In genomic region chr3:141828301-141828700, GRCm38 (mm10) we compare ENCODE assay signal across 21 mouse cellular contexts.
DNase-seq lines count a peak whose midpoint lies in the region; ATAC-seq and TF ChIP-seq lines count a peak whose summit lies in the region.
"Had no signal": no experiment of that assay in that cellular context is flagged by ENCODE, and none has a peak within 500 bp of the region (broad histone marks: within the 10 kb centered on the region; RNA-seq: fewer than 3 reads in every experiment).

No protein-coding gene starts in this region.

- H3K27ac ChIP-seq in layer of hippocampus, adult 2 months = no peak overlapping the region
- H3K27ac ChIP-seq in hindbrain, embryonic 14.5 days = no peak overlapping the region
- H3K27ac ChIP-seq: embryonic facial prominence, embryonic 12.5 days; gastrocnemius, adult 2 months; heart, embryonic 13.5 days had no signal

- H3K4me1 ChIP-seq in hindbrain, embryonic 14.5 days (replicated peaks; ENCODE audit: control insufficient read depth, insufficient read depth, low read length) = no peaks in the 10 kb centered on the region
- H3K4me1 ChIP-seq: embryonic facial prominence, embryonic 12.5 days; heart, embryonic 13.5 days had no signal

- no peak overlapping the region for H3K4me2 ChIP-seq in hindbrain, embryonic 14.5 days (replicated peaks)
- H3K4me2 ChIP-seq: embryonic facial prominence, embryonic 12.5 days; heart, embryonic 13.5 days had no signal

- H3K36me3 ChIP-seq in hindbrain, embryonic 14.5 days (replicated peaks; ENCODE audit: control insufficient read depth, insufficient read depth) = peaks cover 6% of the 10 kb centered on the region; the same call in 1 of the 2 replicates
- H3K36me3 ChIP-seq: heart, embryonic 13.5 days had no signal

- H3K4me3 ChIP-seq in layer of hippocampus, adult 2 months = no peak overlapping the region
- no peak overlapping the region for H3K4me3 ChIP-seq in hindbrain, embryonic 14.5 days (replicated peaks; ENCODE audit: low read length)
- H3K4me3 ChIP-seq: embryonic facial prominence, embryonic 12.5 days; gastrocnemius, adult 2 months; heart, embryonic 13.5 days had no signal

- 0 out of 2 replicates have a peak, but pooled peaks have one; percentile 12 for ATAC-seq in granulocyte monocyte progenitor cell, adult 5-6 weeks (replicated peaks; ENCODE audit: poor library complexity, severe bottlenecking)
- ATAC-seq in hindbrain, embryonic 14.5 days (ENCODE audit: low FRiP score) = no peak
- ATAC-seq: activated CD4-positive, CD25-positive, alpha-beta regulatory T cell, adult 4 months; forebrain, embryonic 16.5 days; hindbrain, embryonic 16.5 days; inflammation-experienced regulatory T-cells, adult 6 months; intestine, postnatal 0 days; Patski had no signal

- TF ChIP-seq CTCF in layer of hippocampus, adult 2 months (conservative IDR thresholded peaks at IDR 0.05) = no peak

- H3K9me3 ChIP-seq in hindbrain, embryonic 14.5 days (ENCODE audit: control insufficient read depth, low read length) = no peaks in the 10 kb centered on the region
- H3K9me3 ChIP-seq: embryonic facial prominence, embryonic 12.5 days; heart, embryonic 13.5 days had no signal

- peak; percentile 27 for DNase-seq in cerebellum, adult 9-11 months
- DNase-seq in cerebellum, adult 11 months = no peak
- peak; percentile 33 for DNase-seq in layer of hippocampus, adult 9-11 months
- no peak for DNase-seq in layer of hippocampus, adult 2 months (ENCODE audit: low spot score in 2 of 2)
- peak; percentile 61 for DNase-seq in brain, adult 2 months (ENCODE audit: low read depth, low spot score)
- no peak for DNase-seq in hindbrain, embryonic 14.5 days (ENCODE audit: low spot score)
- DNase-seq: adrenal gland, postnatal 14 days; gastrocnemius, adult 2 months; gastrocnemius, postnatal 25 days; heart, adult 11 months; heart, postnatal 36 days had no signal

- H3K27me3 ChIP-seq in hindbrain, embryonic 14.5 days (ENCODE audit: control insufficient read depth, insufficient read depth, low read length) = no peaks in the 10 kb centered on the region
- H3K27me3 ChIP-seq: CH12.LX; embryonic facial prominence, embryonic 12.5 days; heart, embryonic 13.5 days; Patski had no signal

- H3K9ac ChIP-seq in hindbrain, embryonic 14.5 days = no peak overlapping the region
- H3K9ac ChIP-seq: embryonic facial prominence, embryonic 12.5 days; heart, embryonic 13.5 days had no signal

- WGBS in hindbrain, embryonic 14.5 days = 88% methylated on average over 5 of the region's 5 CpGs

Comparison
In these comparisons a context has a peak if more than half of its experiments do, and no peak if none do; other contexts are left out.
1. DNase-seq: peak in cerebellum, adult 9-11 months (single experiment), layer of hippocampus, adult 9-11 months (single experiment) and brain, adult 2 months (single experiment); none in cerebellum, adult 11 months (single experiment), layer of hippocampus, adult 2 months (0 of 2) and hindbrain, embryonic 14.5 days (single experiment).